17 mouse cellular contexts compared by ENCODE assay signal in the genomic region with DNA sequence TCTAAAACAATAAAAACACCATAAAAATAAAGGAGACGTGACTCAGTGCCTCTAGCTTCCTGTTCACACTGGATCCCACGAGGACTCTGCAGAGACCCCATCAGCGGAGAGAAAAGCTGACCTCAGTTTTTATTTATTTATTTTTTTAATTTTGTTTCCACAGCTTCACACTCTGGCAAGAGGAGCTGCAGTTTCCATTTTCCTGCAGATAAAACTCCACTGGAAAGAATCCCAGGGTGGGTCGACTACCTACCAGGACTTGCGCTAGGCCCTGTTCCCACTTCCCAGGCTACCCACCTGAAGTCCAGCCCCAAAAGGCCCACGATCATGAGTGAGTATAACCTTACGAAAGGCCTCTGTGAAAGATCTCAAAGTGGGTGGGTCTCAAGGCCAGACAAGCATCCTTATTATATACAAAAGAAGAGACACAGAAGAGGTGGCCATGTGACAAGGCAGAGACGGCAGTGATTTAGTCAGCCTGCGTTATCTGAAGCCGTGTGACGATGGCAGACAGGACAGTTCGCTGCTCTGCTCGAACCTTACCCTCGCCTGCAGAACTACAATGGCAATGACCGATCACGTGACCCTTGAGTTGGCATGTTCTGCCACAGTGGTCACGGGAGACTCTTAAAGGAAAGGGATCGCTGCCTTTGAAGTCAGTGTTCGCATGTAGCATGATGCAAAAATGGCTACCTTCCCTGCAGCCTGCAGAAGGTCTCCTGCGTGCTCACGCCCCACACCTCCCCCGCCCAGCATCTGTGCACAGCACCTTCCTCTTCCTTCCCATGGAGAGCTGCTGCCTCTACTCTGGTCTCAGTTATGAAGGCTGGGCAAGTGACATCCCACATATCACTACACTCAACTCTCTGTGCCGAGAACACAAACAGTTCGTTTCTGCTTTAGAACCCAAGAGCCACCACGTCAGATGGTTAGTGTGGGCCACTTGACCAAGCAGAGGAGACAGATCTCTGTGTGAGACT. TPM values are rescaled to one million over a fixed set of nuclear protein-coding genes. Genes with fewer than 3 reads are reported as not detected.
A peak's percentile ranks its signal among the peaks of the same experiment; 100 is the strongest.
DNase-seq lines count a peak whose midpoint lies in the region; ATAC-seq and TF ChIP-seq lines count a peak whose summit lies in the region.
"Had no signal": no experiment of that assay in that cellular context is flagged by ENCODE, and none has a peak within 500 bp of the region (broad histone marks: within the 10 kb centered on the region; RNA-seq: fewer than 3 reads in every experiment).

No protein-coding gene starts in this region.

- H3K9ac ChIP-seq in heart, adult 2 months (ENCODE audit: low read depth, low read length) = no peak overlapping the region
- no peak overlapping the region for H3K9ac ChIP-seq in kidney, embryonic 15.5 days
- H3K9ac ChIP-seq: embryonic facial prominence, embryonic 13.5 days; hindbrain, embryonic 13.5 days; liver, embryonic 14.5 days had no signal

- H3K4me2 ChIP-seq in kidney, embryonic 15.5 days = no peak overlapping the region
- H3K4me2 ChIP-seq: embryonic facial prominence, embryonic 13.5 days; hindbrain, embryonic 13.5 days had no signal

- ATAC-seq in kidney, embryonic 15.5 days (replicated peaks; ENCODE audit: low FRiP score) = no peak
- ATAC-seq: lung, postnatal 0 days had no signal

- TF ChIP-seq CTCF in heart, adult 2 months (IDR thresholded peaks at IDR 0.05) = no peak

- no peak overlapping the region for H3K27ac ChIP-seq in heart, adult 2 months
- H3K27ac ChIP-seq in kidney, embryonic 15.5 days = 0 out of 2 replicates have a peak overlapping the region, but pooled peaks have one; percentile 6
- H3K27ac ChIP-seq: embryonic facial prominence, embryonic 13.5 days; hindbrain, embryonic 13.5 days; limb, embryonic 10.5 days; liver, embryonic 14.5 days had no signal

- intact Hi-C loops in heart, adult 2 months (cut with DNase I) = no loop called here

- H3K9me3 ChIP-seq in kidney, embryonic 15.5 days (replicated peaks) = no peaks in the 10 kb centered on the region
- H3K9me3 ChIP-seq: embryonic facial prominence, embryonic 13.5 days; hindbrain, embryonic 13.5 days; limb, embryonic 10.5 days had no signal

- DNase-seq in heart, adult 18-20 months = peak; percentile 31 to 43
- DNase-seq in heart, adult 2 months = no peak
- DNase-seq in kidney, postnatal 10 days = no peak
- DNase-seq in thymus, postnatal 4 days = peak; percentile 39
- no peak for DNase-seq in thymus, postnatal 0 days (ENCODE audit: low spot score)
- DNase-seq in kidney, postnatal 36 days = peak; percentile 57 to 68
- no peak for DNase-seq in spleen, postnatal 36 days (ENCODE audit: low spot score in 2 of 2)
- DNase-seq: cerebellum, adult 11-12 months; gastrocnemius, postnatal 36 days; right cerebral cortex, postnatal 4 days; thymus, adult 18-20 months had no signal

- H3K27me3 ChIP-seq in heart, adult 2 months (ENCODE audit: control insufficient read depth, insufficient read depth, low read length) = no peaks in the 10 kb centered on the region
- H3K27me3 ChIP-seq in kidney, embryonic 15.5 days = no peaks in the 10 kb centered on the region
- H3K27me3 ChIP-seq: embryonic facial prominence, embryonic 13.5 days; hindbrain, embryonic 13.5 days had no signal

- H3K4me1 ChIP-seq in heart, adult 2 months (ENCODE audit: control insufficient read depth, insufficient read depth, low read length) = peaks cover 13% of the 10 kb centered on the region
- peaks cover 37% of the 10 kb centered on the region for H3K4me1 ChIP-seq in kidney, embryonic 15.5 days

- WGBS in heart, adult 2 months = 58% methylated on average over 25 of the region's 25 CpGs
- WGBS in kidney, embryonic 15.5 days = 62% methylated on average over 25 of the region's 25 CpGs

- no peaks in the 10 kb centered on the region; the same call in 1 of the 2 replicates for H3K79me2 ChIP-seq in heart, adult 2 months (replicated peaks; ENCODE audit: control insufficient read depth, insufficient read depth, low read length)

- no peak for TF ChIP-seq EP300 in heart, adult 2 months (IDR thresholded peaks at IDR 0.05; ENCODE audit: insufficient read depth, low read depth, low read length)

- no peak for TF ChIP-seq POLR2A in heart, adult 2 months (IDR thresholded peaks at IDR 0.05; ENCODE audit: insufficient read depth, low read depth, low read length)

- H3K36me3 ChIP-seq in heart, adult 2 months (ENCODE audit: control insufficient read depth, insufficient read depth, low read length) = no peaks in the 10 kb centered on the region
- no peaks in the 10 kb centered on the region for H3K36me3 ChIP-seq in kidney, embryonic 15.5 days
- H3K36me3 ChIP-seq: embryonic facial prominence, embryonic 13.5 days; hindbrain, embryonic 13.5 days; limb, embryonic 10.5 days had no signal

- no peak overlapping the region for H3K4me3 ChIP-seq in heart, adult 2 months
- H3K4me3 ChIP-seq in kidney, embryonic 15.5 days (replicated peaks) = no peak overlapping the region
- H3K4me3 ChIP-seq: embryonic facial prominence, embryonic 13.5 days; hindbrain, embryonic 13.5 days; limb, embryonic 10.5 days had no signal

RNA-seq across cellular contexts. Expression of gene Sema4d, which starts 14.3 kb away (rescaled TPM):
- 10 to 100 TPM; 57.5 to 67.5 TPM for total RNA-seq in heart, adult 18-20 months (2021)
- total RNA-seq in heart, adult 2 months (2021) = 10 to 100 TPM; 52.2 to 67.6 TPM
- 51.7 and 52.2 TPM in 2 replicates for polyA plus RNA-seq in heart, adult 2 months (2012; rRNA removed)
- polyA plus RNA-seq in kidney, embryonic 15.5 days (2015; fragmentation: Nextera tagmentation; extraction: Ambion mirVana) = 19.6 and 20.3 TPM in 2 replicates
- 55.9 and 58.5 TPM in 2 replicates for polyA plus RNA-seq in thymus, postnatal 0 days (2015; fragmentation: Nextera tagmentation; extraction: Ambion mirVana)

Comparison
In these comparisons a context has a peak if more than half of its experiments do, and no peak if none do; other contexts are left out.
1. DNase-seq: peak in heart, adult 18-20 months (2 of 2), thymus, postnatal 4 days (single experiment) and kidney, postnatal 36 days (2 of 2); none in heart, adult 2 months (0 of 2), kidney, postnatal 10 days (single experiment), thymus, postnatal 0 days (single experiment) and spleen, postnatal 36 days (0 of 2).